Mouse (Mus musculus) intestine, postnatal 0 days (tissue): ENCODE measurements around the gene Kcnma1. TPM values are rescaled to one million over a fixed set of nuclear protein-coding genes. Genes with fewer than 3 reads are reported as not detected.

Experiments
- ATAC-seq: fragments of 200-750 bp; cut with Nextera tagmentation; 2 replicates; pipeline ENCODE4 v1.8.0; 2017; ENCODE audit warnings: mild to moderate bottlenecking, moderate TSS enrichment, moderate library complexity
- H3K27ac ChIP-seq: fragments of 300-500 bp; sonication (generic); 2 replicates; pipeline ENCODE4 v1.5.1; 2014; ENCODE audit warnings: mild to moderate bottlenecking, low read depth, low read length, moderate library complexity
- H3K27me3 ChIP-seq: fragments of 300-500 bp; sonication (generic); replicated peaks from 2 replicates; pipeline ENCODE4 v1.6.1; 2014; ENCODE audit warnings: low read length, mixed read lengths; ENCODE audit not compliant: control insufficient read depth, insufficient read depth
- H3K36me3 ChIP-seq: fragments of 300-500 bp; sonication (generic); 2 replicates; pipeline ENCODE4 v1.6.1; 2014; ENCODE audit warnings: mild to moderate bottlenecking, moderate library complexity; ENCODE audit not compliant: control insufficient read depth, insufficient read depth
- H3K4me1 ChIP-seq: fragments of 300-500 bp; sonication (generic); replicated peaks from 2 replicates; pipeline ENCODE4 v1.6.1; 2014; ENCODE audit warnings: antibody characterized with exemption, low read length, mixed read lengths; ENCODE audit not compliant: control insufficient read depth, insufficient read depth
- H3K4me2 ChIP-seq: fragments of 300-500 bp; sonication (generic); replicated peaks from 2 replicates; pipeline ENCODE4 v1.6.1; 2014; ENCODE audit warnings: low read depth, mild to moderate bottlenecking, moderate library complexity
- H3K4me3 ChIP-seq: fragments of 300-500 bp; sonication (generic); 2 replicates; pipeline ENCODE4 v1.5.1; 2014; ENCODE audit warnings: low read depth, low read length
- H3K9ac ChIP-seq: fragments of 300-500 bp; sonication (generic); 2 replicates; pipeline ENCODE4 v1.6.1; 2014; ENCODE audit warnings: mild to moderate bottlenecking, low read depth, low read length
- H3K9me3 ChIP-seq: fragments of 300-500 bp; sonication (generic); 2 replicates; pipeline ENCODE4 v1.6.1; 2016; ENCODE audit warnings: mixed run types; ENCODE audit not compliant: control insufficient read depth
- CTCF ChIP-seq: sonication (generic); IDR thresholded peaks from 2 replicates; pipeline ENCODE4 v1.5.1; 2016; ENCODE audit warnings: low read depth, mild to moderate bottlenecking, control low read depth, antibody characterized with exemption, moderate library complexity
- WGBS: fragments of 180-500 bp; shearing (Covaris S2); extraction: QIAGEN DNeasy Blood & Tissue Kit; methylation state at CpG from one replicate; pipeline ENCODE4 v1.1.7; 2014; 5-methylcytosine and 5-hydroxymethylcytosine counted together
- polyA plus RNA-seq: library from polyadenylated mRNA; unstranded; fragments of >200 nt; fragmentation: Nextera tagmentation; extraction: Ambion mirVana; gene quantifications from 2 replicates; pipeline ENCODE4 v1.2.1, GENCODE M21; 2015

Gene Kcnma1
- polyA plus RNA-seq, 1 experiment from 2014 or later = 6.7 TPM

DNA sequence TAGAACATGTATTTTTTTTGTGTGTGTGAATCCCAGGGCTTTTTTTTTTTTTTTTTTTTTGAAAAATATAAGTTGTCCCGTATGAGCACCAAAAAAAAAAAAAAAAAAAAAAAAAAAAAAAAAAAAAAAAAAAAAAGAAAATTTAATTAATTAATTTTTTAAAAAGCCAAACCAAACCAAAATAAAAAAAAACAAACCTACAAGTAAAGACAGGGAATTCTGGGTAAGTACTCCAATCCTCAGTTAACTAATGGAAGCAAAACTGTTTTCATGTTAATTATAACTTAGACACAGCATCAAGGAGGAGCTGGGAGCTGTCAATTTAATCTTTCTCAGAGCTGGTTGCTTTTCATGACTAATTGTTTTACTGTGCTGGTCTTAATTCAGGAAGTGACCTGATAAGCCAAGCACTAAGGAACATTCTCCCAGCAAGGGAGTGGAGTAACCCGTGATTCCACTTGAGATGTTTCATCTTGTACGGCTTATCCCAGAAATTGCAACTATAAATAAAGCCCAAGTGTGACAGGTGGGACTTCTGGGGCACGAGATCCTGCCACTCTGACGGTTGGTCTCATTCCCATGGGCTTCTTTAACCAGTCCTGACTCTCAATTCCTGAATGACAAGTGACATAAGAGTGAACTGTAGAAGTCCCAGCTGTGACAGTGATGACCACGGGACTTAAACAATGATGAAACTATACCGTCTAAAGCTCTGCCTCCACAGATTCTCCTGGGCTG lies 424.4 kb downstream of the Kcnma1 start:
- H3K4me1 ChIP-seq = no peaks in the 10 kb centered on the region
- no peak overlapping the region for H3K27ac ChIP-seq
- no peak overlapping the region for H3K4me3 ChIP-seq
- no peaks in the 10 kb centered on the region for H3K36me3 ChIP-seq
- H3K9ac ChIP-seq = no peak overlapping the region
- 57% methylated on average over 7 of the region's 7 CpGs for WGBS
- H3K4me2 ChIP-seq = no peak overlapping the region
- ATAC-seq = no peak
- H3K27me3 ChIP-seq = no peaks in the 10 kb centered on the region
- no peak for TF ChIP-seq CTCF
- H3K9me3 ChIP-seq = no peaks in the 10 kb centered on the region

DNA sequence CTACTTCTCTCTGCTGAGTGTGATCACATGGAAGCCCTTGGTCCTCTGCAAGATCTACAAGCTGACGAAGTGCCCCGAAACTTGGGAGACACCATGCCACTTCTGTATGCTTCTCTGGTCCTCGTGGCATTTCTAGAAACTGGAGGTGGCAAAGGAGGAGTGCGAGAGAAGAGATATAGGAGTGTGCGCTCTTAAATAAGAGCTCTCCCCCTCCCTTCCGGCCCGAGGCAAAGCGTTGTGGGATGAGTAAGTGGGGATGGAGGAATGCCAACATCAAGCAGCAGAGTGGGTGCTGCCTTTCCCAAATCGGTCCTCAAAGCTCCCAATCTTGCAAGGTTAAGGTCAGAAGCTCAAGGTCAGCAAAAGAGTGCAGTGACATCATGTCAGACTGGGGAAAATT lies 426.8 kb downstream of the Kcnma1 start:
- H3K36me3 ChIP-seq = no peaks in the 10 kb centered on the region
- H3K9ac ChIP-seq = no peak overlapping the region
- no peak overlapping the region for H3K4me3 ChIP-seq
- no peaks in the 10 kb centered on the region for H3K9me3 ChIP-seq
- no peak for ATAC-seq
- no peak overlapping the region for H3K27ac ChIP-seq
- 74% methylated on average over 9 of the region's 9 CpGs for WGBS
- no peak overlapping the region for H3K4me2 ChIP-seq
- no peak for TF ChIP-seq CTCF
- H3K4me1 ChIP-seq = no peaks in the 10 kb centered on the region
- no peaks in the 10 kb centered on the region for H3K27me3 ChIP-seq

DNA sequence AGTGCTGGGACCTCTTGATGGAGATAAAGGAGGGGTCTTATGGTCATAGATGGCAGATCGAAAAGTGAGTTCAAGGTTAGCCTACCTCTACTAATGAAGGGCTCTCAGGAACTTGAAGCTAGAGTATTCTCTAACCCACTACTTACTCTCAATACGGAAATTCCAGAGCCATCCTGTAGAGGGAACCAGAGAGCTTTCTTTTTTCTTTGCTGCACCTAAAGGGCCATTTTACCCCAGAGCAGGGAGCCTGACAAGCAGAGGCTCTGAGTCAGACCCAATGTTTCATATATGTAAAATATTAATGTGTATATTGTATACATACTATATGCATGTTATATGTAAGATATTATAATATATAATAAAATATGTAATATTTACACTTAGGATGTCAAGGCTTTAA lies 431.1 kb downstream of the Kcnma1 start:
- Histone ChIP-seq H3K4me3 (no peak overlapping the region), H3K9ac (no peak overlapping the region), H3K36me3 (no peaks in the 10 kb centered on the region), H3K4me2 (no peak overlapping the region), H3K9me3 (no peaks in the 10 kb centered on the region), H3K27me3 (no peaks in the 10 kb centered on the region), H3K4me1 (no peaks in the 10 kb centered on the region), H3K27ac (no peak overlapping the region)
- ATAC-seq = no peak
- peak; percentile 82 for TF ChIP-seq CTCF
- WGBS = 17% methylated on average over 2 of the region's 2 CpGs

DNA sequence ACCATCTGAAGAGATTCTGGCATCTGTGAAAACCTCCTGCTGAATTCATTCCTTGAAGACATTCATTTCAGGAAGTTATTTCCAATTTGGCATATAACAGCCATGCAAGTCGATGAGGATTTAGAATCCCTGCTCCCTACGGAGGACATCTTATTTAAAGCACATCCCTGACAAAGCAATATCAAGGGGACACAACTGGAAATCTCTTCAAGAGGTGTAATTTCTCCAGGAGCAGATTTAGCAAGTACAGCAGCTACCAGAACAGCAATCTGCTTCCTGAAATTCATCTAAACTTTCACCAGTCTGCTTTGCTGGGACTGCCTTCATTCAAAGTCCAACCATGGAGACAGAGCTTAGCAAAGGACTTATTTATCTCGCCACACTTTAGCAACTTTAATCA lies 433.0 kb downstream of the Kcnma1 start:
- H3K36me3 ChIP-seq = no peaks in the 10 kb centered on the region
- H3K27ac ChIP-seq = no peak overlapping the region
- H3K9ac ChIP-seq = no peak overlapping the region
- H3K27me3 ChIP-seq = no peaks in the 10 kb centered on the region
- 80% methylated on average over 3 of the region's 3 CpGs for WGBS
- no peaks in the 10 kb centered on the region for H3K9me3 ChIP-seq
- ATAC-seq = no peak
- no peak for TF ChIP-seq CTCF
- no peak overlapping the region for H3K4me3 ChIP-seq
- no peaks in the 10 kb centered on the region for H3K4me1 ChIP-seq
- H3K4me2 ChIP-seq = no peak overlapping the region

DNA sequence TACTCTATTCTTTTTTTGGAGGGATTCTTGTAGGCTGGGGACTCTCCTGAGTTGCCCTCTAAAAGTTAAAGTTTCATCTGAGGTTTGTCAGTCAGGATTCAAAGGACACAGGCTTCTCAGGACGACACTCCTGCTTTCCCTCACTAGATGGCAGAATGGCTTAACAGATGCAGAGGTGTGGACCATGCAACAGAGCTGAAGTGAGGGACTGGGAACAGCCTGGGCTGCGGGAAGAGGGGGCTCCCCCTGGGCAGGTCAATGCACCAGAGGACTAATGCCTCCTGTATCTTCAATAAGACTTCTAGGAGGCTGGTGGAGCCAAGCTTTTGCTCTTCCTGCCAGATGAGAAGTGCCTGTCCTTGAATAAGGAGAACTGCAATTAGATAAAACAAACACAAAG lies 438.3 kb downstream of the Kcnma1 start:
- no peak for ATAC-seq
- no peaks in the 10 kb centered on the region for H3K9me3 ChIP-seq
- H3K4me2 ChIP-seq = no peak overlapping the region
- TF ChIP-seq CTCF = peak; percentile 72
- H3K9ac ChIP-seq = no peak overlapping the region
- no peaks in the 10 kb centered on the region for H3K36me3 ChIP-seq
- H3K4me3 ChIP-seq = no peak overlapping the region
- no peaks in the 10 kb centered on the region for H3K4me1 ChIP-seq
- 1% methylated on average over 2 of the region's 2 CpGs for WGBS
- H3K27me3 ChIP-seq = no peaks in the 10 kb centered on the region
- no peak overlapping the region for H3K27ac ChIP-seq

DNA sequence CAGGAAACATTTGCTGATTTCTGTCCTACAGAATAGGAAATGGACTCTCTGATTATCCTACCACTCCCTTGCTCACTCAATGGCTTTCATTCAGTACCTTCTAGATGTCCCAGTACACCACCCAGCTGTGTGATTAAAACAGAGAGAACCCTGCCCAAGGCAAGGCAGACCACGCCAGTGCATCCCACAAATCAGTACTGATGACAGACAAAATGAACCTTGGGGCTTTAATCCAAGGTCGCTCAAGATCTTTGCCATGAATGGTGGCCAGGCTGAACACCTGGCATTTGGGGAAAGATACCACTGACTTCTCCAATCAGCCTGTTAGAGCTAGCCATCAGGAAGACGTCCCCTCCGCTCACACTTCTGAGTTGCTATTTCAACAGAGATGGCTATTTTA lies 440.2 kb downstream of the Kcnma1 start:
- Histone ChIP-seq H3K9me3 (no peaks in the 10 kb centered on the region), H3K36me3 (no peaks in the 10 kb centered on the region), H3K9ac (no peak overlapping the region), H3K27ac (no peak overlapping the region), H3K4me1 (no peaks in the 10 kb centered on the region), H3K4me2 (no peak overlapping the region), H3K4me3 (no peak overlapping the region), H3K27me3 (no peaks in the 10 kb centered on the region)
- no peak for ATAC-seq
- 84% methylated on average over 4 of the region's 4 CpGs for WGBS
- TF ChIP-seq CTCF = no peak
